Mouse (Mus musculus) CH12.LX (cell line): ENCODE measurements around the gene Dmwd. TPM values are rescaled to one million over a fixed set of nuclear protein-coding genes. Genes with fewer than 3 reads are reported as not detected.

ENCODE experiments used
- DNase-seq: peaks from one replicate; pipeline ENCODE4 v3.0.0-alpha.2; 2013; ENCODE audit errors: extremely low read depth
- H3K27ac ChIP-seq: 2 replicates; pipeline ENCODE4 v1.5.1; 2012; ENCODE audit warnings: low read depth, mild to moderate bottlenecking, control low read depth, moderate library complexity; ENCODE audit not compliant: insufficient read depth
- H3K27me3 ChIP-seq: replicated peaks from 2 replicates; pipeline ENCODE3; 2012; ENCODE audit warnings: inconsistent platforms
- H3K36me3 ChIP-seq, 2 experiments: replicated peaks in 1 of 2; 2 replicates each; pipeline versions ENCODE3 to v1.6.1; 2012; ENCODE audit warnings: inconsistent platforms in 1 of 2, low read length in 1 of 2, mild to moderate bottlenecking in 1 of 2, mixed read lengths in 1 of 2, moderate library complexity in 1 of 2; ENCODE audit not compliant: control insufficient read depth in 1 of 2, insufficient read depth in 1 of 2
- H3K4me1 ChIP-seq, 2 experiments: 2 replicates each; pipeline ENCODE4 v1.6.1; 2012; ENCODE audit warnings: inconsistent platforms in 1 of 2, moderate library complexity in 1 of 2; ENCODE audit not compliant: insufficient read depth in 2 of 2, control insufficient read depth in 1 of 2
- H3K4me2 ChIP-seq: 2 replicates; pipeline ENCODE4 v1.6.1; 2012; ENCODE audit warnings: low read depth, mild to moderate bottlenecking, control low read depth; ENCODE audit not compliant: poor library complexity, insufficient read depth, severe bottlenecking
- H3K4me3 ChIP-seq, 3 experiments: fragments of 150-350 bp in 1 of 3; sonication (generic) in 1 of 3; replicated peaks in 1 of 3; 2 replicates each; pipeline versions ENCODE3 to v1.5.1; 2011 to 2012; ENCODE audit warnings: low read depth in 2 of 3, low read length in 2 of 3, mild to moderate bottlenecking in 2 of 3, moderate library complexity in 2 of 3, control low read depth in 1 of 3, improper control_type of control experiment in 1 of 3, inconsistent platforms in 1 of 3, mixed read lengths in 1 of 3; ENCODE audit not compliant: poor library complexity in 1 of 3
- H3K79me2 ChIP-seq: replicated peaks from 2 replicates; pipeline ENCODE4 v1.6.1; 2012; ENCODE audit warnings: mild to moderate bottlenecking, moderate library complexity; ENCODE audit not compliant: control insufficient read depth, poor library complexity, insufficient read depth, severe bottlenecking; ENCODE audit errors: extremely low read depth
- H3K9ac ChIP-seq: 2 replicates; pipeline ENCODE4 v1.6.1; 2012; ENCODE audit warnings: low read depth, mild to moderate bottlenecking, control low read depth, moderate library complexity; ENCODE audit not compliant: insufficient read depth
- H3K9me3 ChIP-seq: replicated peaks from 2 replicates; pipeline ENCODE3; 2012; ENCODE audit warnings: low read length, inconsistent platforms, mixed read lengths
- CHD1 ChIP-seq: IDR thresholded peaks from 2 replicates; pipeline ENCODE4 v1.6.1; 2012; ENCODE audit warnings: low read depth, low read length, improper control_type of control experiment, inconsistent platforms
- E2F4 ChIP-seq: IDR thresholded peaks from 2 replicates; pipeline ENCODE4 v1.6.1; 2011; ENCODE audit warnings: low read depth, low read length, improper control_type of control experiment; ENCODE audit not compliant: insufficient replicate concordance
- ELF1 ChIP-seq: IDR thresholded peaks from 2 replicates; pipeline ENCODE4 v1.6.1; 2014; ENCODE audit warnings: low read depth, mild to moderate bottlenecking, inconsistent platforms, low read length, improper control_type of control experiment
- ETS1 ChIP-seq: conservative IDR thresholded peaks from 2 replicates; pipeline ENCODE4 v1.6.1; 2012; ENCODE audit warnings: low read depth, mild to moderate bottlenecking, inconsistent platforms, low read length, improper control_type of control experiment, moderate library complexity
- IRF4 ChIP-seq: IDR thresholded peaks from 2 replicates; pipeline ENCODE4 v1.6.1; 2014; ENCODE audit warnings: low read depth, mild to moderate bottlenecking, inconsistent platforms, low read length, improper control_type of control experiment
- JUN ChIP-seq: IDR thresholded peaks from 2 replicates; pipeline ENCODE4 v1.6.1; 2011; ENCODE audit warnings: low read depth, mild to moderate bottlenecking, low read length, improper control_type of control experiment, moderate library complexity; ENCODE audit not compliant: insufficient read depth
- JUND ChIP-seq: conservative IDR thresholded peaks from 2 replicates; pipeline ENCODE4 v1.6.1; 2011; ENCODE audit warnings: low read depth, low read length, improper control_type of control experiment
- MAZ ChIP-seq: IDR thresholded peaks from 2 replicates; pipeline ENCODE4 v1.6.1; 2012; ENCODE audit warnings: low read depth, mild to moderate bottlenecking, inconsistent platforms, low read length, improper control_type of control experiment, moderate library complexity
- POLR2A ChIP-seq: IDR thresholded peaks from 2 replicates; pipeline ENCODE4 v1.6.1; 2011; ENCODE audit warnings: low read depth, mild to moderate bottlenecking, improper control_type of control experiment, low read length
- POLR2AphosphoS2 ChIP-seq: IDR thresholded peaks from 2 replicates; pipeline ENCODE4 v1.6.1; 2011; ENCODE audit warnings: low read depth, low read length, improper control_type of control experiment
- RAD21 ChIP-seq: IDR thresholded peaks from 2 replicates; pipeline ENCODE4 v1.6.1; 2011; ENCODE audit warnings: low read depth, mild to moderate bottlenecking, low read length, improper control_type of control experiment, moderate library complexity
- SIN3A ChIP-seq: IDR thresholded peaks from 2 replicates; pipeline ENCODE4 v1.6.1; 2012; ENCODE audit warnings: low read length, improper control_type of control experiment, inconsistent platforms
- TBP ChIP-seq: conservative IDR thresholded peaks from 2 replicates; pipeline ENCODE4 v1.6.1; 2011; ENCODE audit warnings: low read depth, low read length, improper control_type of control experiment
- USF1 ChIP-seq: IDR thresholded peaks from 2 replicates; pipeline ENCODE4 v1.6.1; 2014; ENCODE audit warnings: low read depth, mild to moderate bottlenecking, inconsistent platforms, low read length, improper control_type of control experiment
- USF2 ChIP-seq: conservative IDR thresholded peaks from 2 replicates; pipeline ENCODE4 v1.6.1; 2011; ENCODE audit warnings: low read depth, low read length, improper control_type of control experiment
- ZC3H11A ChIP-seq: IDR thresholded peaks from 2 replicates; pipeline ENCODE4 v1.6.1; 2012; ENCODE audit warnings: low read depth, mild to moderate bottlenecking, inconsistent platforms, low read length, improper control_type of control experiment
- ZMIZ1 ChIP-seq: IDR thresholded peaks from 2 replicates; pipeline ENCODE4 v1.6.1; 2012; ENCODE audit warnings: low read depth, mild to moderate bottlenecking, inconsistent platforms, low read length, improper control_type of control experiment
- ZNF384 ChIP-seq: IDR thresholded peaks from 2 replicates; pipeline ENCODE4 v1.6.1; 2012; ENCODE audit warnings: low read depth, low read length, improper control_type of control experiment, inconsistent platforms
- dilution Hi-C: fragments of 300-500 bp; cut with MboI; formaldehyde crosslinking; loops from 2 replicates; pipeline ENCODE4 v1.14.3; 2020; ENCODE audit warnings: low sequenced_read_pairs; ENCODE audit not compliant: extremely low pct_unique_long_range_greater_than_20kb, extremely low pct_ligation_motif_present
- in situ Hi-C: fragments of 300-500 bp; cut with MboI; formaldehyde crosslinking; loops from 3 replicates; pipeline ENCODE4 v1.14.3; 2019; ENCODE audit warnings: low sequenced_read_pairs, low pct_ligation_motif_present, low pct_unique_long_range_greater_than_20kb, mixed read lengths
- polyA plus RNA-seq: library from polyadenylated mRNA; unstranded; fragments of >175 nt; gene quantifications from 2 replicates; pipeline ENCODE4 v1.2.1, GENCODE M21; 2012; ENCODE audit warnings: low read depth; ENCODE audit not compliant: insufficient read length
- total RNA-seq, 2 experiments: library from RNA; depleted of rRNA; stranded (reverse); fragments of 300-350 nt in 1 of 2; fragments of >200 nt in 1 of 2; gene quantifications; 2 replicates each; pipeline ENCODE4 v1.2.3; 2012 to 2014

The Dmwd gene
- total and polyA plus RNA-seq, 3 experiments: not detected

DNA sequence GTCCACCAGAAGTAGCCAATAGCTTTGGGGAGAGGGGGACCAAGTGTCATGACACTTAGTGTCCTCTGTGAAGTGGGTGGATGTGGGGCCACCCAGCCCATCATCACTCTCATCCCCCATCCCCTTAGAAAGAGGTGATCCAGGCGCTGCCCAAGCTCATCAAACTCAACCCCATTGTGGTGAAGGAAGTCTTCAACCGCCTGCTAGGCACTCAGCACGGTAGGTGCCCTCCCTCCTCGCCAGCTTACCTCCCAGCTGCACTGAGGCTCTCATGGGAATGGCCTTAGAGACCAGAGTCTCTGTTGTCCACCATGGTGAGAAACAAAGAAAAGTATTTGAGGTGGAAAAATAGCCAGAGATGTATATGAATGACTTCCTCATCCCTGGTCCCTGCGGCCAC is 26.8 kb upstream of the Dmwd start:
- Histone ChIP-seq H3K9me3 (no peaks in the 10 kb centered on the region), H3K36me3 (peaks cover 97 to 100% of the 10 kb centered on the region in 2 experiments), H3K79me2 (no peaks in the 10 kb centered on the region), H3K4me1 (peaks cover 0 to 12% of the 10 kb centered on the region in 2 experiments; a peak in 1 of 4 replicates)
- in situ Hi-C loops: no loop called here
- TF ChIP-seq ELF1: no peak
- TF ChIP-seq JUN: no peak
- no peak for TF ChIP-seq SIN3A
- no peak for TF ChIP-seq POLR2A
- TF ChIP-seq USF2: no peak
- TF ChIP-seq, all 38 proteins: peak for 0
- H3K9ac ChIP-seq: no peak overlapping the region
- no peak overlapping the region for H3K4me2 ChIP-seq
- no peak overlapping the region for H3K4me3 ChIP-seq
- no peaks in the 10 kb centered on the region for H3K27me3 ChIP-seq
- no peak for DNase-seq
- no peak overlapping the region for H3K27ac ChIP-seq
- dilution Hi-C loops: no loop called here

- Histone ChIP-seq H3K9ac (no peak overlapping the region), H3K4me1 (peaks cover 0 to 12% of the 10 kb centered on the region in 2 experiments; a peak in 1 of 4 replicates), H3K27ac (no peak overlapping the region), H3K27me3 (no peaks in the 10 kb centered on the region), H3K79me2 (no peaks in the 10 kb centered on the region), H3K9me3 (no peaks in the 10 kb centered on the region), H3K4me2 (no peak overlapping the region), H3K4me3 (no peak overlapping the region), H3K36me3 (peaks cover 96 to 100% of the 10 kb centered on the region in 2 experiments)
- dilution Hi-C loops: no loop called here
- in situ Hi-C loops: no loop called here
- no peak for TF ChIP-seq E2F4
- TF ChIP-seq MAZ: no peak
- TF ChIP-seq JUN: no peak
- no peak for TF ChIP-seq ZMIZ1
- TF ChIP-seq TBP: no peak
- TF ChIP-seq CHD1: no peak
- no peak for TF ChIP-seq ETS1
- no peak for TF ChIP-seq POLR2AphosphoS2
- no peak for TF ChIP-seq USF1
- no peak for TF ChIP-seq RAD21
- TF ChIP-seq JUND: no peak
- TF ChIP-seq ZNF384: no peak
- TF ChIP-seq IRF4: no peak
- no peak for TF ChIP-seq POLR2A
- TF ChIP-seq ZC3H11A: no peak
- no peak for DNase-seq
Measured at GRCm38 (mm10) chr7:19050172-19050571, 25.9 kb upstream of the Dmwd start.
